Mouse (Mus musculus) megakaryocyte, embryonic 14.5 days (primary cell): ENCODE results near the gene Amt. TPM values are rescaled to one million over a fixed set of nuclear protein-coding genes. Genes with fewer than 3 reads are reported as not detected.
A peak's percentile ranks its signal among the peaks of the same experiment; 100 is the strongest.

Experiments
- H3K27me3 ChIP-seq: replicated peaks from 2 replicates; pipeline ENCODE3; 2012; ENCODE audit warnings: inconsistent platforms
- H3K36me3 ChIP-seq: replicated peaks from 2 replicates; pipeline ENCODE3; 2012; ENCODE audit warnings: low read length, inconsistent platforms, mixed read lengths
- H3K4me1 ChIP-seq: 2 replicates; pipeline ENCODE4 v1.6.1; 2012; ENCODE audit warnings: inconsistent platforms
- H3K4me3 ChIP-seq: replicated peaks from 2 replicates; pipeline ENCODE3; 2012; ENCODE audit warnings: moderate library complexity, mild to moderate bottlenecking, inconsistent platforms
- H3K9me3 ChIP-seq: 2 replicates; pipeline ENCODE4 v1.6.1; 2012; ENCODE audit warnings: inconsistent platforms
- FLI1 ChIP-seq: IDR thresholded peaks from 2 replicates; pipeline ENCODE4 v1.6.1; 2012; ENCODE audit warnings: low read length, inconsistent platforms, mixed read lengths
- GATA1 ChIP-seq: IDR thresholded peaks from 3 replicates; pipeline ENCODE4 v1.6.1; 2012; ENCODE audit warnings: mixed read lengths, low read length, inconsistent platforms, borderline replicate concordance
- polyA plus RNA-seq: library from polyadenylated mRNA; stranded (reverse); fragments of >175 nt; gene quantifications from 2 replicates; pipeline ENCODE4 v1.2.3, GENCODE M21; 2012; ENCODE audit warnings: low replicate concordance; ENCODE audit not compliant: insufficient read depth

Amt gene
- 1.9 TPM in 1 of 2 replicates, not detected in the other for polyA plus RNA-seq

GRCm38 (mm10) chr9:108296453-108297355, at the start of gene Amt:
Gene Amt (plus strand): TSS chr9:108296853.
- Histone ChIP-seq H3K4me3 (no peak within 1 kb of the TSS), H3K9me3 (no peaks in the 10 kb centered on the region), H3K4me1 (peaks cover 20% of the 10 kb centered on the region), H3K27me3 (peaks cover 2% of the 10 kb centered on the region), H3K36me3 (peaks cover 15% of the 10 kb centered on the region)
- no peak for TF ChIP-seq FLI1

- H3K27me3 ChIP-seq, result no peaks in the 10 kb centered on the region
- H3K36me3 ChIP-seq, result peaks cover 37% of the 10 kb centered on the region
- TF ChIP-seq GATA1 (no peak), FLI1 (no peak)
- H3K4me1 ChIP-seq, result peaks cover 8% of the 10 kb centered on the region; the same call in 1 of the 2 replicates
- H3K9me3 ChIP-seq, result no peaks in the 10 kb centered on the region
- H3K4me3 ChIP-seq, result no peak overlapping the region
Observed at GRCm38 (mm10) chr9:108248957-108249356, 47.7 kb upstream of the Amt start.

- Histone ChIP-seq H3K4me3 (no peak overlapping the region), H3K4me1 (peaks cover 8% of the 10 kb centered on the region), H3K36me3 (peaks cover 29% of the 10 kb centered on the region), H3K9me3 (no peaks in the 10 kb centered on the region), H3K27me3 (no peaks in the 10 kb centered on the region)
- TF ChIP-seq FLI1, result no peak
- TF ChIP-seq GATA1, result no peak
Observed at GRCm38 (mm10) chr9:108251877-108252276, 44.8 kb upstream of the Amt start.

- H3K27me3 ChIP-seq, result no peaks in the 10 kb centered on the region
- TF ChIP-seq FLI1 (no peak), GATA1 (no peak)
- peaks cover 8% of the 10 kb centered on the region for H3K4me1 ChIP-seq
- H3K9me3 ChIP-seq, result no peaks in the 10 kb centered on the region
- no peak overlapping the region for H3K4me3 ChIP-seq
- H3K36me3 ChIP-seq, result peaks cover 29% of the 10 kb centered on the region
Observed at GRCm38 (mm10) chr9:108252766-108253165, 43.9 kb upstream of the Amt start.

- Histone ChIP-seq H3K9me3 (no peaks in the 10 kb centered on the region), H3K4me1 (peaks cover 36% of the 10 kb centered on the region), H3K27me3 (no peaks in the 10 kb centered on the region), H3K4me3 (no peak overlapping the region), H3K36me3 (no peaks in the 10 kb centered on the region)
- no peak for TF ChIP-seq FLI1
- TF ChIP-seq GATA1, result no peak
Observed at GRCm38 (mm10) chr9:108260526-108260925, 36.1 kb upstream of the Amt start.

- Histone ChIP-seq H3K27me3 (no peaks in the 10 kb centered on the region), H3K9me3 (no peaks in the 10 kb centered on the region), H3K36me3 (no peaks in the 10 kb centered on the region), H3K4me3 (no peak overlapping the region), H3K4me1 (peaks cover 42% of the 10 kb centered on the region)
- TF ChIP-seq FLI1, result no peak
Observed at GRCm38 (mm10) chr9:108261865-108262264, 34.8 kb upstream of the Amt start.

- Histone ChIP-seq H3K4me3 (peak overlapping the region; percentile 99), H3K9me3 (no peaks in the 10 kb centered on the region), H3K4me1 (peaks cover 44% of the 10 kb centered on the region), H3K27me3 (peaks cover 3% of the 10 kb centered on the region), H3K36me3 (no peaks in the 10 kb centered on the region)
- no peak for TF ChIP-seq FLI1
- no peak for TF ChIP-seq GATA1
Observed at GRCm38 (mm10) chr9:108262494-108263049, 34.1 kb upstream of the Amt start.

GRCm38 (mm10) chr9:108263131-108263681, 33.4 kb upstream of the Amt start:
- Histone ChIP-seq H3K4me3 (peak overlapping the region; percentile 99), H3K36me3 (no peaks in the 10 kb centered on the region), H3K9me3 (no peaks in the 10 kb centered on the region), H3K4me1 (peaks cover 44% of the 10 kb centered on the region), H3K27me3 (peaks cover 4% of the 10 kb centered on the region)
- TF ChIP-seq GATA1, result no peak
- TF ChIP-seq FLI1, result no peak

GRCm38 (mm10) chr9:108263690-108264190, 32.9 kb upstream of the Amt start, which contains the start of gene Dag1:
Gene Dag1 (minus strand): TSS chr9:108263958.
- TF ChIP-seq GATA1, result no peak
- H3K4me3 ChIP-seq, result peak within 1 kb of the TSS; percentile 99
- H3K9me3 ChIP-seq, result no peaks in the 10 kb centered on the region
- H3K27me3 ChIP-seq, result peaks cover 4% of the 10 kb centered on the region
- H3K36me3 ChIP-seq, result no peaks in the 10 kb centered on the region
- H3K4me1 ChIP-seq, result peaks cover 43% of the 10 kb centered on the region

GRCm38 (mm10) chr9:108264191-108264921, 32.3 kb upstream of the Amt start:
- Histone ChIP-seq H3K4me1 (peaks cover 43% of the 10 kb centered on the region), H3K27me3 (peaks cover 5% of the 10 kb centered on the region), H3K4me3 (peak overlapping the region; percentile 99), H3K9me3 (no peaks in the 10 kb centered on the region), H3K36me3 (no peaks in the 10 kb centered on the region)
- TF ChIP-seq FLI1, result no peak
- no peak for TF ChIP-seq GATA1
